Comparison of ENCODE assay signal across 20 mouse cellular contexts in genomic region chr3:137807423-137807822, GRCm38 (mm10).
"Had no signal": no experiment of that assay in that cellular context is flagged by ENCODE, and none has a peak within 500 bp of the region (broad histone marks: within the 10 kb centered on the region; RNA-seq: fewer than 3 reads in every experiment).

No protein-coding gene starts in this region.

- H3K27ac ChIP-seq: heart, adult 2 months; heart, embryonic 13.5 days; heart, embryonic 15.5 days; hindbrain, embryonic 13.5 days; hindbrain, embryonic 15.5 days; hindbrain, postnatal 0 days; limb, embryonic 13.5 days; limb, embryonic 15.5 days; liver, embryonic 13.5 days; liver, embryonic 15.5 days had no signal

- H3K9me3 ChIP-seq: heart, embryonic 13.5 days; heart, embryonic 15.5 days; hindbrain, embryonic 13.5 days; hindbrain, embryonic 15.5 days; limb, embryonic 13.5 days; limb, embryonic 15.5 days; liver, embryonic 13.5 days; liver, embryonic 15.5 days had no signal

- H3K36me3 ChIP-seq: heart, embryonic 13.5 days; heart, embryonic 15.5 days; hindbrain, embryonic 13.5 days; hindbrain, embryonic 15.5 days; limb, embryonic 13.5 days; limb, embryonic 15.5 days; liver, embryonic 13.5 days; liver, embryonic 15.5 days had no signal

- H3K4me1 ChIP-seq: heart, embryonic 15.5 days; hindbrain, embryonic 13.5 days; hindbrain, embryonic 15.5 days; liver, embryonic 15.5 days had no signal

- H3K27me3 ChIP-seq: heart, embryonic 13.5 days; heart, embryonic 15.5 days; hindbrain, embryonic 13.5 days; hindbrain, embryonic 15.5 days; limb, embryonic 13.5 days; limb, embryonic 15.5 days; liver, embryonic 13.5 days; liver, embryonic 15.5 days had no signal

- ATAC-seq: hindbrain, postnatal 0 days had no signal

- H3K4me2 ChIP-seq: heart, embryonic 11.5 days; heart, embryonic 13.5 days; heart, embryonic 15.5 days; hindbrain, embryonic 13.5 days; hindbrain, embryonic 15.5 days; limb, embryonic 13.5 days; limb, embryonic 15.5 days; liver, embryonic 13.5 days; liver, embryonic 15.5 days had no signal

- H3K9ac ChIP-seq: heart, embryonic 13.5 days; heart, embryonic 15.5 days; hindbrain, embryonic 13.5 days; hindbrain, embryonic 15.5 days; limb, embryonic 13.5 days; limb, embryonic 15.5 days; liver, embryonic 13.5 days; liver, embryonic 15.5 days had no signal

- DNase-seq: gastrocnemius, postnatal 14 days; gastrocnemius, postnatal 36 days; heart, adult 11 months; heart, adult 2 months; heart, postnatal 14 days; heart, postnatal 36 days; kidney, postnatal 10 days; layer of hippocampus, adult 9-11 months; layer of hippocampus, postnatal 36 days; left cerebral cortex, postnatal 4 days; liver, embryonic 13.5 days had no signal

- H3K4me3 ChIP-seq: heart, adult 2 months; heart, embryonic 13.5 days; heart, embryonic 15.5 days; hindbrain, embryonic 13.5 days; hindbrain, embryonic 15.5 days; limb, embryonic 13.5 days; limb, embryonic 15.5 days; liver, embryonic 13.5 days; liver, embryonic 15.5 days had no signal
